In genomic region chr7:135017531-135017930, GRCm38 (mm10) we compare ENCODE assay signal across 19 mouse cellular contexts.
A peak's percentile ranks its signal among the peaks of the same experiment; 100 is the strongest.
DNase-seq lines count a peak whose midpoint lies in the region; ATAC-seq and TF ChIP-seq lines count a peak whose summit lies in the region.
"Had no signal": no experiment of that assay in that cellular context is flagged by ENCODE, and none has a peak within 500 bp of the region (broad histone marks: within the 10 kb centered on the region; RNA-seq: fewer than 3 reads in every experiment).

No protein-coding gene starts in this region.

- no peaks in the 10 kb centered on the region for H3K36me3 ChIP-seq in limb, embryonic 13.5 days
- no peaks in the 10 kb centered on the region; the same call in 1 of the 2 replicates for H3K36me3 ChIP-seq in limb, embryonic 10.5 days
- no peaks in the 10 kb centered on the region for H3K36me3 ChIP-seq in midbrain, embryonic 15.5 days (replicated peaks)
- no peaks in the 10 kb centered on the region for H3K36me3 ChIP-seq in midbrain, postnatal 0 days (ENCODE audit: insufficient read depth, low read length)
- H3K36me3 ChIP-seq: embryonic facial prominence, embryonic 12.5 days; forebrain, embryonic 12.5 days; heart, embryonic 12.5 days; hindbrain, embryonic 10.5 days had no signal

- H3K4me3 ChIP-seq in limb, embryonic 13.5 days, result no peak overlapping the region
- no peak overlapping the region for H3K4me3 ChIP-seq in limb, embryonic 10.5 days
- H3K4me3 ChIP-seq in midbrain, embryonic 15.5 days, result no peak overlapping the region
- H3K4me3 ChIP-seq in midbrain, postnatal 0 days (ENCODE audit: low read depth, low read length), result no peak overlapping the region
- H3K4me3 ChIP-seq: embryonic facial prominence, embryonic 12.5 days; forebrain, embryonic 12.5 days; heart, embryonic 12.5 days; hindbrain, embryonic 10.5 days had no signal

- DNase-seq in cerebellum, postnatal 14 days, result peak; percentile 35 to 45
- no peak for DNase-seq in cerebellum, postnatal 4 days (ENCODE audit: low spot score in 2 of 2)
- peak; percentile 43 for DNase-seq in kidney, postnatal 10 days
- no peak for DNase-seq in kidney, adult 9 months
- DNase-seq in limb, embryonic 10.5 days (ENCODE audit: low spot score), result no peak
- DNase-seq in midbrain, postnatal 0 days (ENCODE audit: low spot score), result no peak
- DNase-seq: adrenal gland, postnatal 10 days; cerebellum, adult 11 months; cerebellum, adult 8-10 months; embryo, embryonic 11 days; gastrocnemius, postnatal 25 days had no signal

- no peak for ATAC-seq in limb, embryonic 13.5 days (ENCODE audit: low FRiP score, low read depth)
- ATAC-seq in midbrain, embryonic 15.5 days (replicated peaks), result no peak
- no peak for ATAC-seq in midbrain, postnatal 0 days (ENCODE audit: low FRiP score)
- ATAC-seq: forebrain, embryonic 16.5 days had no signal

- 86% methylated on average over 1 of the region's 1 CpGs for WGBS in limb, embryonic 13.5 days
- 85% methylated on average over 1 of the region's 1 CpGs for WGBS in limb, embryonic 10.5 days
- WGBS in midbrain, embryonic 15.5 days, result 67% methylated on average over 1 of the region's 1 CpGs
- whole genome bisulfite sequencing in midbrain, postnatal 0 days, result 79% methylated on average over 1 of the region's 1 CpGs

- H3K4me1 ChIP-seq in limb, embryonic 13.5 days, result peaks cover 13% of the 10 kb centered on the region
- 0 out of 2 replicates have a peak, but pooled peaks cover 4% of the 10 kb centered on the region for H3K4me1 ChIP-seq in limb, embryonic 10.5 days
- peaks cover 8% of the 10 kb centered on the region for H3K4me1 ChIP-seq in midbrain, embryonic 15.5 days
- no peaks in the 10 kb centered on the region for H3K4me1 ChIP-seq in midbrain, postnatal 0 days (ENCODE audit: insufficient read depth, low read length)

- no peaks in the 10 kb centered on the region for H3K9me3 ChIP-seq in limb, embryonic 13.5 days
- no peaks in the 10 kb centered on the region for H3K9me3 ChIP-seq in limb, embryonic 10.5 days (replicated peaks)
- H3K9me3 ChIP-seq in midbrain, embryonic 15.5 days, result no peaks in the 10 kb centered on the region
- H3K9me3 ChIP-seq in midbrain, postnatal 0 days (ENCODE audit: low read length), result no peaks in the 10 kb centered on the region
- H3K9me3 ChIP-seq: embryonic facial prominence, embryonic 12.5 days; forebrain, embryonic 12.5 days; heart, embryonic 12.5 days; hindbrain, embryonic 10.5 days had no signal

- H3K27me3 ChIP-seq in limb, embryonic 13.5 days, result no peaks in the 10 kb centered on the region
- H3K27me3 ChIP-seq in limb, embryonic 10.5 days (ENCODE audit: low read depth, poor library complexity, severe bottlenecking), result no peaks in the 10 kb centered on the region
- no peaks in the 10 kb centered on the region for H3K27me3 ChIP-seq in midbrain, embryonic 15.5 days (replicated peaks)
- no peaks in the 10 kb centered on the region for H3K27me3 ChIP-seq in midbrain, postnatal 0 days (ENCODE audit: insufficient read depth, low read length)
- H3K27me3 ChIP-seq: embryonic facial prominence, embryonic 12.5 days; forebrain, embryonic 12.5 days; heart, embryonic 12.5 days had no signal

- no peak overlapping the region for H3K4me2 ChIP-seq in limb, embryonic 13.5 days (replicated peaks)
- H3K4me2 ChIP-seq in midbrain, embryonic 15.5 days, result no peak overlapping the region
- H3K4me2 ChIP-seq in midbrain, postnatal 0 days (ENCODE audit: low read depth, low read length, poor library complexity, severe bottlenecking), result no peak overlapping the region
- H3K4me2 ChIP-seq: embryonic facial prominence, embryonic 12.5 days; forebrain, embryonic 12.5 days; heart, embryonic 12.5 days; hindbrain, embryonic 14.5 days had no signal

- 0 out of 2 replicates have a peak overlapping the region, but pooled peaks have one; percentile 1 for H3K27ac ChIP-seq in limb, embryonic 13.5 days
- no peak overlapping the region for H3K27ac ChIP-seq in limb, embryonic 10.5 days
- H3K27ac ChIP-seq in midbrain, embryonic 15.5 days, result 0 out of 2 replicates have a peak overlapping the region, but pooled peaks have one; percentile 1
- H3K27ac ChIP-seq in midbrain, postnatal 0 days (ENCODE audit: low read depth, low read length), result no peak overlapping the region; the same call in 1 of the 2 replicates
- H3K27ac ChIP-seq: embryonic facial prominence, embryonic 12.5 days; forebrain, embryonic 12.5 days; hindbrain, embryonic 10.5 days; hindbrain, embryonic 14.5 days had no signal

- no peak overlapping the region for H3K9ac ChIP-seq in limb, embryonic 13.5 days
- no peak overlapping the region for H3K9ac ChIP-seq in midbrain, embryonic 15.5 days
- H3K9ac ChIP-seq in midbrain, postnatal 0 days (replicated peaks; ENCODE audit: low read length, poor library complexity, severe bottlenecking), result no peak overlapping the region
- H3K9ac ChIP-seq: embryonic facial prominence, embryonic 12.5 days; forebrain, embryonic 12.5 days; heart, embryonic 12.5 days; hindbrain, embryonic 14.5 days had no signal

- TF ChIP-seq CTCF in midbrain, postnatal 0 days (IDR thresholded peaks at IDR 0.05), result no peak

Comparison
In these comparisons a context has a peak if more than half of its experiments do, and no peak if none do; other contexts are left out.
1. DNase-seq: peak in cerebellum, postnatal 14 days (2 of 2) and kidney, postnatal 10 days (single experiment); none in cerebellum, postnatal 4 days (0 of 2), kidney, adult 9 months (single experiment), limb, embryonic 10.5 days (single experiment) and midbrain, postnatal 0 days (single experiment).
2. H3K27ac ChIP-seq: peak in limb, embryonic 13.5 days (single experiment) and midbrain, embryonic 15.5 days (single experiment); none in limb, embryonic 10.5 days (single experiment) and midbrain, postnatal 0 days (single experiment).